Mouse (Mus musculus): ENCODE results near the gene Tec.

DNA sequence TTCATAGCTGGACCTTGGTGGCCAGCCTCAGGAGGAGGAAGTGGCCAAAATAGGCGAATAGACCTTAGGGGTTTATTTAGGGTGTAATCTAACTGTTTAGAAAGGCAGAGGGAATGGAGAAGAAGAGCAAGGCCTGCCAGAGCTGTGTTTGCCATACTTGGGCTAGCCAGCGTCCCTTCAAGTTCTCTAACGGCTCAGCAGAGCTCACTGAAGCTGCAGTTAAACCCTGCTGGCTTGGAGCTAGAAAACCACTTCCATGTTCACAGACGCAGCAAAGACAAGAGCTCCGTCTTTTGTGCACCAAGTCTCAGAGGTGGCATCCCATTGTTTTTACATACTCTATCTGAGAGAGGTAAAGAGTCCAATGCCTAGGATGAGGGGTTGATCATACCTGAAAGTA is 118.1 kb downstream of the Tec start:
- TF ChIP-seq POLR2A (IDR thresholded peaks at IDR 0.05; ENCODE audit: insufficient read depth, low read depth, low read length) (no peak), CTCF (IDR thresholded peaks at IDR 0.05; ENCODE audit: insufficient read depth, low read depth, low read length) (no peak)

Data from olfactory bulb, adult 2 months (tissue).